Mouse (Mus musculus) midbrain, embryonic 16.5 days (tissue): ENCODE data around the gene Rhoh. TPM values are rescaled to one million over a fixed set of nuclear protein-coding genes. Genes with fewer than 3 reads are reported as not detected.
A peak's percentile ranks its signal among the peaks of the same experiment; 100 is the strongest.

Experiments used
- ATAC-seq: fragments of 200-750 bp; cut with Nextera tagmentation; 2 replicates; pipeline ENCODE4 v1.8.0; 2017; ENCODE audit warnings: moderate TSS enrichment
- H3K27ac ChIP-seq: fragments of 300-500 bp; sonication (generic); 2 replicates; pipeline ENCODE4 v1.5.1; 2014; ENCODE audit warnings: mild to moderate bottlenecking, low read length, mixed read lengths
- H3K27me3 ChIP-seq: fragments of 300-500 bp; sonication (generic); 2 replicates; pipeline ENCODE4 v1.6.1; 2014; ENCODE audit warnings: low read depth, low read length, mixed read lengths; ENCODE audit not compliant: control insufficient read depth, insufficient read depth
- H3K36me3 ChIP-seq: fragments of 300-500 bp; sonication (generic); 2 replicates; pipeline ENCODE4 v1.6.1; 2014; ENCODE audit warnings: mild to moderate bottlenecking, low read length, moderate library complexity, mixed read lengths; ENCODE audit not compliant: control insufficient read depth, insufficient read depth
- H3K4me1 ChIP-seq: fragments of 300-500 bp; sonication (generic); 2 replicates; pipeline ENCODE4 v1.6.1; 2014; ENCODE audit warnings: mild to moderate bottlenecking, low read length, mixed read lengths; ENCODE audit not compliant: control insufficient read depth, insufficient read depth
- H3K4me2 ChIP-seq: fragments of 300-500 bp; sonication (generic); 2 replicates; pipeline ENCODE4 v1.6.1; 2014; ENCODE audit warnings: mild to moderate bottlenecking, low read length, mixed read lengths
- H3K4me3 ChIP-seq: fragments of 300-500 bp; sonication (generic); 2 replicates; pipeline ENCODE4 v1.5.1; 2014; ENCODE audit warnings: low read depth, mild to moderate bottlenecking, low read length, moderate library complexity, mixed read lengths
- H3K9ac ChIP-seq: fragments of 300-500 bp; sonication (generic); 2 replicates; pipeline ENCODE4 v1.6.1; 2014; ENCODE audit warnings: low read depth, low read length, mixed read lengths
- H3K9me3 ChIP-seq: fragments of 300-500 bp; sonication (generic); replicated peaks from 2 replicates; pipeline ENCODE4 v1.6.1; 2014; ENCODE audit warnings: mild to moderate bottlenecking, low read length, mixed read lengths; ENCODE audit not compliant: control insufficient read depth, poor library complexity, severe bottlenecking
- WGBS: fragments of 180-500 bp; shearing (Covaris S2); extraction: QIAGEN DNeasy Blood & Tissue Kit; methylation state at CpG from one replicate; pipeline ENCODE4 v1.1.7; 2014; 5-methylcytosine and 5-hydroxymethylcytosine counted together
- polyA plus RNA-seq: library from polyadenylated mRNA; unstranded; fragments of >200 nt; fragmentation: Nextera tagmentation; extraction: Ambion mirVana; gene quantifications from 2 replicates; pipeline ENCODE4 v1.2.1, GENCODE M21; 2015

The Rhoh gene
- polyA plus RNA-seq, 1 experiment from 2014 or later, result 0.34 TPM

- WGBS, result 71% methylated on average over 12 of the region's 12 CpGs
Measured at GRCm38 (mm10) chr5:65920701-65921426, 59.9 kb downstream of the Rhoh start.

GRCm38 (mm10) chr5:65921477-65922138, 60.6 kb downstream of the Rhoh start:
- Histone ChIP-seq H3K27ac (peak overlapping the region; percentile 1), H3K4me1 (peaks cover 12% of the 10 kb centered on the region), H3K9ac (no peak overlapping the region), H3K27me3 (no peaks in the 10 kb centered on the region), H3K4me2 (no peak overlapping the region), H3K4me3 (no peak overlapping the region), H3K9me3 (no peaks in the 10 kb centered on the region), H3K36me3 (no peaks in the 10 kb centered on the region)
- WGBS, result 84% methylated on average over 9 of the region's 9 CpGs
- no peak for ATAC-seq

More at GRCm38 (mm10) chr5:65920701-65921426, 59.9 kb downstream of the Rhoh start:
- Histone ChIP-seq H3K4me2 (no peak overlapping the region), H3K36me3 (no peaks in the 10 kb centered on the region), H3K4me1 (peaks cover 12% of the 10 kb centered on the region), H3K9ac (no peak overlapping the region), H3K4me3 (no peak overlapping the region), H3K27me3 (no peaks in the 10 kb centered on the region), H3K27ac (peak overlapping the region; percentile 1), H3K9me3 (no peaks in the 10 kb centered on the region)
- no peak for ATAC-seq

DNA sequence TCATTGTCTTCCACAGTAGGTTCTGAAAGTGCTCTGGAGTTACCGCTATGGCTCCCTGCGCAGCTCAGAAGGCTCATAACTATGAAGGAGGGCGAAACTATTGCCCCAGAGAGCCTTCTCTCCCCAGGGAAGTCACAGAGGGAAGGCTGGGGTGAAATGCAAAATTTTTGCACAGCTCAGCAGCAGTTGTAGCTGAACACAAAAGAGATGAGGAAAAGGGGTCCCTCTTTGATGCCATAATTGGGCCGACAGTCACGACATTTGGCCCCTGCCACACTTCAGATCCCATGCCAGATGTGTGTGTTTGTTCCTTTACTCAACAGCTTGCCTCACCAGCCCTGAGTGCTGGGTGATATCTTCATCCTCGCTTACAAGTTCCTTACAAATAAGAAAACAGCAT, 65.7 kb downstream of the Rhoh start:
- 83% methylated on average over 6 of the region's 6 CpGs for WGBS
- no peak for ATAC-seq
- Histone ChIP-seq H3K9ac (no peak overlapping the region), H3K27me3 (no peaks in the 10 kb centered on the region), H3K9me3 (no peaks in the 10 kb centered on the region), H3K36me3 (no peaks in the 10 kb centered on the region), H3K4me2 (no peak overlapping the region), H3K4me3 (no peak overlapping the region), H3K27ac (no peak overlapping the region), H3K4me1 (no peaks in the 10 kb centered on the region)

DNA sequence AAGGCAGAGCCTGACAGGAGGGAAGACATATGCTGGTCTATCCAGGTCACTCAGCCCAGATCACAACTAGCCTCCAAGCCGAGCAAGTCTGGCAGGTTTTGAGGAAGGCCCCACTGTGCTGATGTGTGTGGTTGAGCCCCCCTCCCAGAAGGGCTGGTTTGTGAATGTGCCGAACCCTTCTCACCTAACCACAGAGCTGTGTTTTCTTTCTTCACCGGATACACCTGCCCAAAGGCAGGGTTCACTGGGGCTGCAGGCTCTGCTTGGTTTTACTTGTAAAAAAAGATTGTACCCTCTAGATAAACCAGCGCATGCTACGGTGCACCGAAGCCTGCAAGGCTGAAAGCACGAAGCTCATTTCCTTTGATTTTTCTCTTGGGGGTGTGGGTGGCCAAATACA, 68.1 kb downstream of the Rhoh start:
- 78% methylated on average over 7 of the region's 7 CpGs for WGBS
- no peak overlapping the region for H3K4me3 ChIP-seq
- no peak overlapping the region for H3K4me2 ChIP-seq
- ATAC-seq, result no peak
- H3K4me1 ChIP-seq, result no peaks in the 10 kb centered on the region
- no peaks in the 10 kb centered on the region for H3K9me3 ChIP-seq
- no peaks in the 10 kb centered on the region for H3K27me3 ChIP-seq
- H3K36me3 ChIP-seq, result no peaks in the 10 kb centered on the region
- no peak overlapping the region for H3K9ac ChIP-seq
- H3K27ac ChIP-seq, result no peak overlapping the region

DNA sequence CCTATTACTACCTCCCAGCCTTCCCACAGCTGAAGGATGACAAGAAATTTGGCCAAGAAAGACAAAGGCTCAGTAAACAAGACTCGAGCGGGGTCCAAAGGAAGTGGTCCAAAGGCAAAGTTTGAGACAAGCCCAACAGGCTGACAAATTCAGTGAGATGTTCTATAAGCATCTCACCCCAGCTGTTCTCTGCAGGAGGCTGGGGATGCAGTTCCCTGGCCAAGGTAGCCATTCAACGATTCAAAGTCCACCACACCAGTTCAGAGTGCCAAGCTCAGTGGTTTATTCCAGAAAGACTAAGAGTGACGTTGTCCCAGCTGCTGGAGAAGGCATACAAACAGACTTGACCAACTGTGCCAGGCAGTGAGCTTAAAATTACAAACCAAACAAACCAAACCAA, 69.2 kb downstream of the Rhoh start:
- ATAC-seq, result no peak
- Histone ChIP-seq H3K9me3 (no peaks in the 10 kb centered on the region), H3K4me3 (no peak overlapping the region), H3K4me1 (no peaks in the 10 kb centered on the region), H3K27me3 (no peaks in the 10 kb centered on the region), H3K36me3 (no peaks in the 10 kb centered on the region), H3K27ac (no peak overlapping the region), H3K9ac (no peak overlapping the region), H3K4me2 (no peak overlapping the region)
- 83% methylated on average over 4 of the region's 4 CpGs for WGBS

GRCm38 (mm10) chr5:65933258-65933657, 72.2 kb downstream of the Rhoh start:
- no peak for ATAC-seq
- H3K9ac ChIP-seq, result no peak overlapping the region
- WGBS, result 90% methylated on average over 4 of the region's 4 CpGs

GRCm38 (mm10) chr5:65933764-65934163, 72.8 kb downstream of the Rhoh start:
- Histone ChIP-seq H3K27me3 (no peaks in the 10 kb centered on the region), H3K4me3 (no peak overlapping the region), H3K27ac (no peak overlapping the region), H3K4me2 (no peak overlapping the region), H3K4me1 (no peaks in the 10 kb centered on the region), H3K36me3 (no peaks in the 10 kb centered on the region), H3K9me3 (no peaks in the 10 kb centered on the region), H3K9ac (no peak overlapping the region)
- no peak for ATAC-seq
- WGBS, result 89% methylated on average over 2 of the region's 2 CpGs

More at GRCm38 (mm10) chr5:65933258-65933657, 72.2 kb downstream of the Rhoh start:
- Histone ChIP-seq H3K27ac (no peak overlapping the region), H3K36me3 (no peaks in the 10 kb centered on the region), H3K4me1 (no peaks in the 10 kb centered on the region), H3K9me3 (no peaks in the 10 kb centered on the region), H3K4me3 (no peak overlapping the region), H3K27me3 (no peaks in the 10 kb centered on the region), H3K4me2 (no peak overlapping the region)

DNA sequence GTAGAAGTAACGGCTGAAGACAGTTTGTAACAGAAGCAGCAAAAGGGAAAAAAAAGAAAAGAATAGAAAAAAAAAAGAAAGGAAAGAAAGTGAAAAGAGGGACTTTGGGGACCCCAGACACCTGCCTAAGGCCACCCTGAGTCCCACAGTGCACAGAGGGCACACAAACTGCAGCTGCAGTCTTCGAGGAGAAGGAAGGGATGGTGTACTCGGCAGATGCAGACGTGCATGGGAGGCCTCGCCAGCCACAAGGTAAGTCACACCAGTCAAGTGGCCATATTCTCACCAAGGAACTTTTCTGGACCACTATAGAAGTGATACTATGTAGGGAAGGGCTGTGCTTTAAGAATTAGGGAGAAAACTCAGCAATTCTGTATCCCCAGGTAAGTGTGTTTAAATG, 73.8 kb downstream of the Rhoh start, which contains the start of gene Chrna9:
Chrna9 (plus strand) TSS at position 139 of the 400 bp plus-strand sequence.
- Histone ChIP-seq H3K36me3 (no peaks in the 10 kb centered on the region), H3K4me2 (no peak within 1 kb of the TSS), H3K4me1 (no peaks in the 10 kb centered on the region), H3K4me3 (no peak within 1 kb of the TSS), H3K9me3 (no peaks in the 10 kb centered on the region), H3K9ac (no peak within 1 kb of the TSS), H3K27me3 (no peaks in the 10 kb centered on the region), H3K27ac (no peak within 1 kb of the TSS)
- 90% methylated on average over 5 of the region's 5 CpGs for WGBS
- no peak for ATAC-seq

- no peaks in the 10 kb centered on the region for H3K4me1 ChIP-seq
- H3K27me3 ChIP-seq, result no peaks in the 10 kb centered on the region
- no peak overlapping the region for H3K4me2 ChIP-seq
- no peaks in the 10 kb centered on the region for H3K36me3 ChIP-seq
- H3K4me3 ChIP-seq, result no peak overlapping the region
- no peak overlapping the region for H3K27ac ChIP-seq
- ATAC-seq, result no peak
- H3K9me3 ChIP-seq, result no peaks in the 10 kb centered on the region
- WGBS, result 77% methylated on average over 11 of the region's 11 CpGs
- no peak overlapping the region for H3K9ac ChIP-seq
Measured at GRCm38 (mm10) chr5:65937011-65937726, 76.2 kb downstream of the Rhoh start.
